8 mouse cellular contexts compared by ENCODE assay signal in the genomic region with DNA sequence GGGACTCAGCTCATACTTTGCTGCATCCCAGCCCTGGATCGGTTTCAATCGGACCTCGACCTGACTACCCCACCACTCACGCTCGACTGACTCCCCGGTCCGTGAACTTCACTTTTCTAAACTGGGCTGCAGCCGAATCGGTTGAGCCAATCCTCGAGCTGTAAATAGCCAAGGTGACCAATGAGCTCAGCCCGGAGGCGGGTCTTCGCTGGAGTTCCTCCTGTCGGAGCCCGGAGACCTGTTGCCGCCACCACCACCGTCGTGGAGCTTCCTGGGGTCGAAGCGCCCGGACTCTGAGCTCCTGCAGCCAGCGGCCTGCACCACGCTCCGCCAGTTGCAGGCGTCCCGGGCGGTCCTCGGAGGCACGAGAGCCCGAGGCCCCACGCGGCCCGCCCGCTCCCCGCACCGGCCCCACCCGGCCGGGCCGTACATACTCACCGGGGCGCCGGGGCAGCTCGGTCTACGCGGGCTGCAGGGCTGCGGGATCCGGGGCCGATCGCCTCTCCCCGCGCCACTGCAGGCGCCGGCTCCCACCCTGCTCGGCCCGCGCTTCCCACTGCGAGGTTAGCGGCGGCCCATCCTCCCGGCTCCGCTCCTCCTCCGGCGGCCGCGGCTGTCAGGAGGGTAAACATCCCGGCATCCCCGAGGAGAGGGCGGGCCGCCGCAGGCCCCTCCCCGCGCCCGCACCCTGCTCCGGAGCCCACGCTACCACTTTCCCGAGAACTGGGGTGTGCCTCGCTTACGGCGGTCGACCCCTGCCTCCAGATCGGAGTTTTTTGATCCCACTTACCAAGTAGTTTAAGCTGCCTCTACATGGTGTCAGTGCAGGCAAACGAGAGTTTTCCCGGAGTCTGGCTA. TPM values are rescaled to one million over a fixed set of nuclear protein-coding genes. Genes with fewer than 3 reads are reported as not detected.
DNase-seq lines count a peak whose midpoint lies in the region; ATAC-seq and TF ChIP-seq lines count a peak whose summit lies in the region.

No protein-coding gene starts in this region.

- no peak for TF ChIP-seq CTCF in gastrocnemius, adult 2 months (IDR thresholded peaks at IDR 0.05)

- ATAC-seq in common myeloid progenitor, adult 5-6 weeks (replicated peaks; ENCODE audit: low read depth, poor library complexity, severe bottlenecking), result peak; percentile 80

- peak overlapping the region; percentile 97 for H3K27ac ChIP-seq in gastrocnemius, adult 2 months

- H3K27me3 ChIP-seq in megakaryocyte, embryonic 14.5 days (replicated peaks), result no peaks in the 10 kb centered on the region

- no peaks in the 10 kb centered on the region for H3K36me3 ChIP-seq in megakaryocyte, embryonic 14.5 days (replicated peaks; ENCODE audit: low read length)

- peak overlapping the region; percentile 98 for H3K4me3 ChIP-seq in gastrocnemius, adult 2 months
- peak overlapping the region; percentile 98 for H3K4me3 ChIP-seq in megakaryocyte, embryonic 14.5 days (replicated peaks)

- intact Hi-C loops in gastrocnemius, adult 2 months (cut with DNase I), result loop anchor here (2.0 to 10.0 kb wide), 2 partner anchors 43 to 1995 kb away; partner anchors contain the start of gene Zfp281

- H3K4me1 ChIP-seq in megakaryocyte, embryonic 14.5 days, result peaks cover 41% of the 10 kb centered on the region

- no peaks in the 10 kb centered on the region for H3K9me3 ChIP-seq in megakaryocyte, embryonic 14.5 days

- DNase-seq in ZHBTc4 (ENCODE audit: low read depth, low spot score), result peak; percentile 97
- DNase-seq in gastrocnemius, adult 2 months, result peak; percentile 98
- DNase-seq in hindlimb bud, embryonic 11.5 days (ENCODE audit: extremely low spot score, low read depth, low spot score), result peak; percentile 97
- DNase-seq in left cerebral cortex, adult 8-10 months (ENCODE audit: low spot score in 2 of 2), result peak; percentile 93 to 97
- DNase-seq in right cerebral cortex, postnatal 10 days (ENCODE audit: low spot score in 2 of 2), result peak; percentile 97 to 99
- peak; percentile 91 for DNase-seq in urinary bladder, postnatal 25 days (ENCODE audit: low spot score)

RNA-seq across cellular contexts. Expression of gene Nek7, which starts 0.6 kb away (rescaled TPM):
- total RNA-seq in common myeloid progenitor, adult 5-6 weeks (2017), result 27.0 and 30.5 TPM in 2 replicates
- 100 to 1,000 TPM in 1 of 2 experiments, 10 to 100 TPM in 1; 97.8 to 113 TPM for total RNA-seq in gastrocnemius, adult 2 months (2021)
- total RNA-seq in left cerebral cortex, adult 8-10 months (2022), result 10 to 100 TPM; 36.9 to 39.8 (median 37.8) TPM
- polyA plus RNA-seq in megakaryocyte, embryonic 14.5 days (2012; ENCODE audit: insufficient read depth, low replicate concordance), result 1.7 and 2.9 TPM in 2 replicates

Comparison
In these comparisons a context has a peak if more than half of its experiments do, and no peak if none do; other contexts are left out.
1. Peak in every context shown above with its lines: DNase-seq, ATAC-seq, H3K4me3 ChIP-seq and H3K27ac ChIP-seq.